ENCODE assay signal across 13 mouse cellular contexts in the genomic region with DNA sequence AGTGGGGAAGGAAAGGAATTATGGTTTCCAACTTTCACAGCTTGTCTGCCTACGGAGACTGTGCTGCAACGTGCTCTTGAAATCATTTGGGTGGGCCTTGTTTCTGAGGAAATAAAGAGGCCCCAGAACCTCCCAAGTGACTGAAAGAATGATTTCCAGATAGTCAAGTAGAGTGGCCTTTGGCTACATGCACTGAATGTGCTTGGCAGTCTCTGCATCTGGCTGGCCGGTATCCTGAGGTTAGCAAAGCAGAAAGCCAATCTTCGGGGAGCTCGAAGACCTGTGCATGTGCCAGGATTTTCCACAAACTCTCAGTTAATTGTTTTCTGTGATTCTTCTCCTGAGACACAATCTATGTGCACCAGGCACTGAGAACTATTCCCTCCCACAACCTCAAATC.
DNase-seq lines count a peak whose midpoint lies in the region; ATAC-seq lines count a peak whose summit lies in the region.
"Had no signal": no experiment of that assay in that cellular context is flagged by ENCODE, and none has a peak within 500 bp of the region (broad histone marks: within the 10 kb centered on the region; RNA-seq: fewer than 3 reads in every experiment).

No protein-coding gene starts in this region.

- no peaks in the 10 kb centered on the region for H3K27me3 ChIP-seq in lung, embryonic 16.5 days (ENCODE audit: control insufficient read depth, insufficient read depth, low read depth, low read length)
- no peaks in the 10 kb centered on the region for H3K27me3 ChIP-seq in limb, embryonic 15.5 days

- ATAC-seq in lung, embryonic 16.5 days (ENCODE audit: low read depth): 0 out of 2 replicates have a peak, but pooled peaks have one; percentile 10
- ATAC-seq in limb, embryonic 15.5 days (ENCODE audit: insufficient number of reproducible peaks, low FRiP score, low TSS enrichment, low read depth): peak; percentile 75
- ATAC-seq: activated CD4-positive, CD25-positive, alpha-beta regulatory T cell, adult 4 months had no signal

- H3K9ac ChIP-seq in lung, embryonic 16.5 days (ENCODE audit: low read length): no peak overlapping the region
- H3K9ac ChIP-seq in limb, embryonic 15.5 days: no peak overlapping the region
- H3K9ac ChIP-seq: hindbrain, embryonic 14.5 days; liver, embryonic 14.5 days had no signal

- no peak overlapping the region for H3K4me3 ChIP-seq in lung, embryonic 16.5 days (ENCODE audit: low read length)
- no peak overlapping the region for H3K4me3 ChIP-seq in limb, embryonic 15.5 days

- peak; percentile 23 to 44 for DNase-seq in cerebellum, postnatal 10 days
- no peak for DNase-seq in cerebellum, adult 11 months
- DNase-seq in lung, postnatal 4 days: no peak
- peak; percentile 80 for DNase-seq in gastrocnemius, postnatal 25 days
- DNase-seq in kidney, postnatal 36 days: no peak
- no peak for DNase-seq in cerebellum, postnatal 4 days (ENCODE audit: low spot score in 2 of 2)
- DNase-seq: B cell, adult 2 months had no signal

- no peaks in the 10 kb centered on the region for H3K4me1 ChIP-seq in lung, embryonic 16.5 days (replicated peaks; ENCODE audit: control insufficient read depth, insufficient read depth, low read length)
- 0 out of 2 replicates have a peak, but pooled peaks cover 4% of the 10 kb centered on the region for H3K4me1 ChIP-seq in limb, embryonic 15.5 days

- H3K27ac ChIP-seq in lung, embryonic 16.5 days (ENCODE audit: low read length): no peak overlapping the region
- H3K27ac ChIP-seq in limb, embryonic 15.5 days: 0 out of 2 replicates have a peak overlapping the region, but pooled peaks have one; percentile 44
- H3K27ac ChIP-seq: hindbrain, embryonic 14.5 days; liver, embryonic 14.5 days had no signal

- no peaks in the 10 kb centered on the region for H3K9me3 ChIP-seq in lung, embryonic 16.5 days (ENCODE audit: control insufficient read depth, low read length)
- H3K9me3 ChIP-seq in limb, embryonic 15.5 days: no peaks in the 10 kb centered on the region
- H3K9me3 ChIP-seq: G1E had no signal

- no peaks in the 10 kb centered on the region for H3K36me3 ChIP-seq in lung, embryonic 16.5 days (ENCODE audit: control insufficient read depth, insufficient read depth, low read length)
- no peaks in the 10 kb centered on the region for H3K36me3 ChIP-seq in limb, embryonic 15.5 days
- H3K36me3 ChIP-seq: G1E had no signal

- H3K4me2 ChIP-seq in lung, embryonic 16.5 days (ENCODE audit: low read depth, low read length): no peak overlapping the region
- H3K4me2 ChIP-seq in limb, embryonic 15.5 days: no peak overlapping the region
- H3K4me2 ChIP-seq: hindbrain, embryonic 14.5 days had no signal

- WGBS in lung, embryonic 16.5 days: 74% methylated on average over 5 of the region's 5 CpGs
- 35% methylated on average over 5 of the region's 5 CpGs for WGBS in limb, embryonic 15.5 days

Comparison
In these comparisons a context has a peak if more than half of its experiments do, and no peak if none do; other contexts are left out.
1. DNase-seq: peak in cerebellum, postnatal 10 days (2 of 2) and gastrocnemius, postnatal 25 days (single experiment); none in cerebellum, adult 11 months (single experiment), lung, postnatal 4 days (0 of 2), kidney, postnatal 36 days (0 of 2) and cerebellum, postnatal 4 days (0 of 2).